Mouse (Mus musculus) embryo, embryonic 9.5 days (tissue): ENCODE data around the gene Cep162.
A peak's percentile ranks its signal among the peaks of the same experiment; 100 is the strongest.

Experiments used
- DNase-seq: peaks from one replicate; pipeline ENCODE4 v3.0.0-alpha.2; 2017; ENCODE audit errors: extremely low spot score

Cep162 gene

GRCm38 (mm10) chr9:87162559-87162958, 92.8 kb downstream of the Cep162 start:
- DNase-seq = no peak

GRCm38 (mm10) chr9:87152641-87153325, 102.6 kb downstream of the Cep162 start:
- DNase-seq = no peak

GRCm38 (mm10) chr9:87147927-87148326, 107.4 kb downstream of the Cep162 start:
- DNase-seq = no peak

- DNase-seq = no peak
Observed at GRCm38 (mm10) chr9:87146400-87146799, 108.9 kb downstream of the Cep162 start.

GRCm38 (mm10) chr9:87145671-87146070, 109.7 kb downstream of the Cep162 start:
- no peak for DNase-seq

- DNase-seq = peak; percentile 31
Observed at GRCm38 (mm10) chr9:87145180-87145579, 110.2 kb downstream of the Cep162 start.

- DNase-seq = no peak
Observed at GRCm38 (mm10) chr9:87144532-87144931, 110.8 kb downstream of the Cep162 start.

- DNase-seq = peak; percentile 66
Observed at GRCm38 (mm10) chr9:87144106-87144505, 111.2 kb downstream of the Cep162 start, which contains the start of gene Mrap2. TSS of gene Mrap2 (plus strand) at chr9:87144306.

GRCm38 (mm10) chr9:87143076-87143475, 112.3 kb downstream of the Cep162 start:
- no peak for DNase-seq
